Mouse (Mus musculus): ENCODE measurements at regions not wholly inside any gene's neighbourhood (a gene's known extent, or its start where the extent isn't known, plus 50 kb on each side); places are given as distances from the start of the nearest gene placed in this dataset.

GRCm38 (mm10) chr14:100867790-100868189 is 332.3 kb downstream of the Prr30 start:
- DNase-seq = no peak

DNA sequence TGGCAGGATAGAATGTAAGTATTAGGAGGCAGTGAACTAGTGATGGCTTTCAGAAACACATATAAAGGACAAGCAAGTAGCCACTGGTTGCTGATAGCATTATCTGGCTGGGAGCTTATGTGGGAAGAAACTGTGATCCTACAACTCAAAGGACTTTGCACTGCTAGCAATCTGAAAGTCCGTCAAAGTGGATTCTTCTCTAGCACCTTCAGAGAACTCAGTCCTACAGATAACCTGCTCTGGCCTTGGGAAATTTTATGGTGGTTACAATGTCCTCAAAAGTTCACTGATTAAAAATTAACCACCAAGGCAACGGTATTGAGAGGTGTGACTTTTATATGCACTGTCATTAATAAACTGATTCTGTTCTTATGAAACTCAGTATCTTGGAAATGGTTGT is 335.3 kb downstream of the Prr30 start:
- no peak for DNase-seq

GRCm38 (mm10) chr14:100864164-100864563 is 336.0 kb downstream of the Prr30 start:
- no peak for DNase-seq

DNA sequence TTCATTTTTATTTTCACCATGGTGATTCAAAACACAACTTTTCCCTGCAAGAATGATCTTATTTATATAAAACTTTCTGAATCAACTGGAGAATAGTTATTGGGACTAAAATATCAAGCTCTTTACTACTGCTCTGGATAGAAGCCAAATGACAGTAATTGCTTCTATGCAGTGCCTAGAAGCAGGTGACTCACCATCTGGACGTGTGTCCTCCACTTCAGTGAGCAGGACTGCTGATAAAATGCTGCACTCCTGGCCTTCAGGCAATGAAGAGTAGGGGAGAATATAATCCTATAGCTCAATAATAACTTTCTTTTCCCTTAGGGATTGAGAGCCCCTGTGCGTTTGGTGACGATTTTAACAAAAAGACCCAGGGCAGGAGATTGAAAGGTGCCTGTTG is 357.3 kb downstream of the Prr30 start:
- no peak for DNase-seq
